Mouse (Mus musculus) heart, adult 2 months (tissue): Measurements from ENCODE around the gene Polk. TPM values are rescaled to one million over a fixed set of nuclear protein-coding genes. Genes with fewer than 3 reads are reported as not detected.

Experiments
- DNase-seq, 2 experiments: peaks; one replicate each; pipeline ENCODE4 v3.0.0; 2021
- H3K27ac ChIP-seq: fragments of 200-600 bp; 2 replicates; pipeline ENCODE4 v1.8.1; 2022
- H3K27me3 ChIP-seq: fragments of 200-500 bp; 2 replicates; pipeline ENCODE4 v1.6.1; 2012; ENCODE audit warnings: mild to moderate bottlenecking, low read length, inconsistent platforms, mixed read lengths; ENCODE audit not compliant: control insufficient read depth, insufficient read depth
- H3K36me3 ChIP-seq: fragments of 200-500 bp; 2 replicates; pipeline ENCODE4 v1.6.1; 2012; ENCODE audit warnings: low read length, inconsistent platforms; ENCODE audit not compliant: control insufficient read depth, insufficient read depth
- H3K4me1 ChIP-seq: fragments of 200-500 bp; 2 replicates; pipeline ENCODE4 v1.6.1; 2011; ENCODE audit warnings: low read length; ENCODE audit not compliant: control insufficient read depth, insufficient read depth
- H3K4me3 ChIP-seq: fragments of 200-600 bp; 2 replicates; pipeline ENCODE4 v1.8.1; 2022
- H3K79me2 ChIP-seq: fragments of 200-500 bp; replicated peaks from 2 replicates; pipeline ENCODE4 v1.6.1; 2012; ENCODE audit warnings: mild to moderate bottlenecking, inconsistent platforms, low read length, moderate library complexity, mixed read lengths; ENCODE audit not compliant: control insufficient read depth, insufficient read depth
- H3K9ac ChIP-seq: fragments of 200-500 bp; 2 replicates; pipeline ENCODE4 v1.6.1; 2012; ENCODE audit warnings: low read depth, mild to moderate bottlenecking, control low read depth, inconsistent platforms, low read length, mixed read lengths
- CTCF ChIP-seq: fragments of 200-600 bp; IDR thresholded peaks from 2 replicates; pipeline ENCODE4 v1.8.1; 2022; ENCODE audit warnings: antibody characterized with exemption, mild to moderate bottlenecking, moderate library complexity
- EP300 ChIP-seq: fragments of 200-500 bp; IDR thresholded peaks from 2 replicates; pipeline ENCODE4 v1.6.1; 2011; ENCODE audit warnings: low read depth, low read length, control low read depth; ENCODE audit not compliant: insufficient read depth
- POLR2A ChIP-seq: fragments of 200-500 bp; IDR thresholded peaks from 2 replicates; pipeline ENCODE4 v1.6.1; 2011; ENCODE audit warnings: mild to moderate bottlenecking, low read depth, low read length, control low read depth; ENCODE audit not compliant: insufficient read depth
- WGBS: fragments of 180-500 bp; shearing (Covaris S2); methylation state at CpG from one replicate; pipeline ENCODE4 v1.1.7; 2018; 5-methylcytosine and 5-hydroxymethylcytosine counted together
- intact Hi-C: fragments of 180-260 bp; cut with DNase I; formaldehyde crosslinking; loops from one replicate; pipeline ENCODE4 v1.15.1; 2025
- polyA plus RNA-seq: library from polyadenylated mRNA; depleted of rRNA; stranded (reverse); fragments of >200 nt; gene quantifications from 2 replicates; pipeline ENCODE4 v1.2.3, GENCODE M21; 2012
- total RNA-seq, 2 experiments: library from RNA; stranded (reverse); gene quantifications; 2 replicates each; pipeline ENCODE4 v1.2.3; 2021

Gene Polk
- total and polyA plus RNA-seq, 3 experiments = 1.1 to 5.2 (median 4.1) TPM

GRCm38 (mm10) chr13:96527856-96528255, 14.5 kb downstream of the Polk start:
- 0 out of 2 replicates have a peak, but pooled peaks cover 2% of the 10 kb centered on the region for H3K79me2 ChIP-seq
- no peak overlapping the region for H3K27ac ChIP-seq
- no peak for DNase-seq
- H3K4me3 ChIP-seq = no peak overlapping the region
- no peak for TF ChIP-seq CTCF
- intact Hi-C loops = no loop called here
- no peaks in the 10 kb centered on the region; the same call in 1 of the 2 replicates for H3K36me3 ChIP-seq
- 78% methylated on average over 11 of the region's 11 CpGs for WGBS
- peaks cover 4% of the 10 kb centered on the region for H3K4me1 ChIP-seq
- no peaks in the 10 kb centered on the region for H3K27me3 ChIP-seq
- H3K9ac ChIP-seq = no peak overlapping the region

GRCm38 (mm10) chr13:96527022-96527421, 15.4 kb downstream of the Polk start:
- TF ChIP-seq CTCF (no peak), EP300 (no peak), POLR2A (no peak)
- H3K27ac ChIP-seq = no peak overlapping the region
- H3K4me1 ChIP-seq = peaks cover 2% of the 10 kb centered on the region
- DNase-seq = no peak
- no peaks in the 10 kb centered on the region; the same call in 1 of the 2 replicates for H3K36me3 ChIP-seq
- no peak overlapping the region for H3K4me3 ChIP-seq
- H3K9ac ChIP-seq = no peak overlapping the region
- intact Hi-C loops = no loop called here
- H3K27me3 ChIP-seq = no peaks in the 10 kb centered on the region
- 58% methylated on average over 3 of the region's 3 CpGs for WGBS
- 0 out of 2 replicates have a peak, but pooled peaks cover 1% of the 10 kb centered on the region for H3K79me2 ChIP-seq

GRCm38 (mm10) chr13:96521294-96521693, 21.1 kb downstream of the Polk start:
- Histone ChIP-seq H3K4me1 (no peaks in the 10 kb centered on the region), H3K9ac (no peak overlapping the region), H3K4me3 (no peak overlapping the region), H3K27ac (no peak overlapping the region), H3K27me3 (no peaks in the 10 kb centered on the region), H3K79me2 (no peaks in the 10 kb centered on the region), H3K36me3 (no peaks in the 10 kb centered on the region)
- no peak for DNase-seq
- WGBS = 90% methylated on average over 3 of the region's 3 CpGs
- TF ChIP-seq CTCF (no peak), EP300 (no peak)
- intact Hi-C loops = no loop called here

- WGBS = 93% methylated on average over 2 of the region's 2 CpGs
- Histone ChIP-seq H3K4me3 (no peak overlapping the region), H3K27ac (no peak overlapping the region), H3K36me3 (no peaks in the 10 kb centered on the region), H3K9ac (no peak overlapping the region), H3K79me2 (no peaks in the 10 kb centered on the region), H3K27me3 (no peaks in the 10 kb centered on the region), H3K4me1 (no peaks in the 10 kb centered on the region)
- intact Hi-C loops = no loop called here
- DNase-seq = no peak
- TF ChIP-seq EP300 (no peak), CTCF (no peak), POLR2A (no peak)
These were observed 25.0 kb downstream of the Polk start for GRCm38 (mm10) chr13:96517335-96517734.

- 94% methylated on average over 9 of the region's 9 CpGs for WGBS
These were observed 26.1 kb downstream of the Polk start for GRCm38 (mm10) chr13:96516249-96516648.

GRCm38 (mm10) chr13:96514154-96514942, 28.0 kb downstream of the Polk start:
- Histone ChIP-seq H3K79me2 (no peaks in the 10 kb centered on the region), H3K27ac (no peak overlapping the region), H3K36me3 (no peaks in the 10 kb centered on the region; the same call in 1 of the 2 replicates), H3K27me3 (no peaks in the 10 kb centered on the region), H3K4me3 (no peak overlapping the region), H3K4me1 (peaks cover 13% of the 10 kb centered on the region), H3K9ac (no peak overlapping the region)
- intact Hi-C loops = no loop called here
- DNase-seq = no peak
- TF ChIP-seq EP300 = no peak
- TF ChIP-seq CTCF = no peak
- TF ChIP-seq POLR2A = no peak
- 77% methylated on average over 5 of the region's 5 CpGs for WGBS

More at GRCm38 (mm10) chr13:96516249-96516648, 26.1 kb downstream of the Polk start:
- TF ChIP-seq EP300 (no peak), CTCF (no peak), POLR2A (no peak)
- H3K79me2 ChIP-seq = no peaks in the 10 kb centered on the region
- H3K4me1 ChIP-seq = peaks cover 5% of the 10 kb centered on the region
- no peak for DNase-seq
- no peak overlapping the region for H3K9ac ChIP-seq
- no peaks in the 10 kb centered on the region for H3K27me3 ChIP-seq
- intact Hi-C loops = no loop called here
- no peaks in the 10 kb centered on the region for H3K36me3 ChIP-seq
- H3K27ac ChIP-seq = no peak overlapping the region
- H3K4me3 ChIP-seq = no peak overlapping the region
